Mouse (Mus musculus) MEL (cell line): ENCODE results near the gene Ephb2.

ENCODE experiments used
- BHLHE40 ChIP-seq: IDR thresholded peaks from 2 replicates; pipeline ENCODE4 v1.6.1; 2012; ENCODE audit warnings: low read depth, mild to moderate bottlenecking, inconsistent platforms, low read length, improper control_type of control experiment, borderline replicate concordance
- CHD1 ChIP-seq: IDR thresholded peaks from 2 replicates; pipeline ENCODE4 v1.6.1; 2012; ENCODE audit warnings: low read depth, mild to moderate bottlenecking, inconsistent platforms, low read length, improper control_type of control experiment
- CHD2 ChIP-seq: IDR thresholded peaks from 2 replicates; pipeline ENCODE4 v1.6.1; 2011; ENCODE audit warnings: low read length, improper control_type of control experiment
- CTCF ChIP-seq, 3 experiments: IDR thresholded peaks in 2 of 3; conservative IDR thresholded peaks in 1 of 3; 2 replicates each; pipeline ENCODE4 v1.5.1; 2011 to 2012; ENCODE audit warnings: low read length in 3 of 3, low read depth in 2 of 3, mild to moderate bottlenecking in 2 of 3, improper control_type of control experiment in 1 of 3, inconsistent platforms in 1 of 3, mixed read lengths in 1 of 3, moderate library complexity in 1 of 3; ENCODE audit not compliant: control insufficient read depth in 1 of 3, insufficient read depth in 1 of 3, poor library complexity in 1 of 3, severe bottlenecking in 1 of 3
- EP300 ChIP-seq, 2 experiments: IDR thresholded peaks; 2 replicates each; pipeline ENCODE4 v1.6.1; 2011; ENCODE audit warnings: improper control_type of control experiment in 2 of 2, low read length in 2 of 2, low read depth in 1 of 2, mild to moderate bottlenecking in 1 of 2
- JUND ChIP-seq: IDR thresholded peaks from 2 replicates; pipeline ENCODE4 v1.6.1; 2011; ENCODE audit warnings: low read depth, mild to moderate bottlenecking, improper control_type of control experiment, low read length
- KAT2A ChIP-seq: conservative IDR thresholded peaks from 2 replicates; pipeline ENCODE4 v1.6.1; 2012; ENCODE audit warnings: low read depth, low read length, improper control_type of control experiment, inconsistent platforms
- POLR2A ChIP-seq, 2 experiments: IDR thresholded peaks; 2 replicates each; pipeline ENCODE4 v1.6.1; 2011 to 2012; ENCODE audit warnings: low read length in 2 of 2, mild to moderate bottlenecking in 2 of 2, control low read depth in 1 of 2, improper control_type of control experiment in 1 of 2, low read depth in 1 of 2, moderate library complexity in 1 of 2; ENCODE audit not compliant: control insufficient read depth in 1 of 2, insufficient read depth in 1 of 2, poor library complexity in 1 of 2
- POLR2AphosphoS2 ChIP-seq: IDR thresholded peaks from 2 replicates; pipeline ENCODE4 v1.6.1; 2011; ENCODE audit warnings: low read length, improper control_type of control experiment
- SIN3A ChIP-seq: IDR thresholded peaks from 2 replicates; pipeline ENCODE4 v1.6.1; 2012; ENCODE audit warnings: low read length, improper control_type of control experiment, inconsistent platforms
- TAL1 ChIP-seq: IDR thresholded peaks from 2 replicates; pipeline ENCODE4 v1.6.1; 2012; ENCODE audit warnings: mild to moderate bottlenecking, inconsistent platforms, low read length, moderate library complexity, mixed read lengths
- USF2 ChIP-seq, 2 experiments: IDR thresholded peaks; 2 replicates each; pipeline ENCODE4 v1.6.1; 2011 to 2012; ENCODE audit warnings: improper control_type of control experiment in 2 of 2, low read length in 2 of 2, borderline replicate concordance in 1 of 2, inconsistent platforms in 1 of 2, low read depth in 1 of 2, mild to moderate bottlenecking in 1 of 2; ENCODE audit not compliant: insufficient read depth in 1 of 2
- ZKSCAN1 ChIP-seq: IDR thresholded peaks from 2 replicates; pipeline ENCODE4 v1.6.1; 2012; ENCODE audit warnings: low read depth, mild to moderate bottlenecking, inconsistent platforms, low read length, improper control_type of control experiment, moderate library complexity

DNA sequence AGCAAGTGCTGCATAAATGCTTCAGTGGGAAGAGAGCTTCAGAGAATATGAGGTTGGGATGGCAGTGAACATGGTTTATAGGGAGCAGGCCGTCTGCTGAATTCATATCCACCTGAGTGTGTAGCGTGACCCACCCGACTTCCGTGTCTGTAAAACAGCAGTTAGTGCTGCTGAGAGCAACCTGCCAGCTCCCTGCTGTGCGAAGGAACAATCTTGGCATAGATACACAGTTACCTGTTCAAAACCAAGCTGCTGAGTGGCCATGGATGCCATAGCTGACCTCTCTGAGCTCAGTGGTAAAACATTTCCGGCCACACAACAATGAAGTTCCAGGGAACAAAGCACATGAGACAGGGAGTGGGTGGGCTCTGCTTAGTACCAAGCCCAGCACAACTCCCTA, 138.5 kb downstream of the Ephb2 start:
- TF ChIP-seq BHLHE40 (no peak), ZKSCAN1 (no peak), KAT2A (no peak), TAL1 (no peak), SIN3A (no peak), POLR2A (IDR thresholded peaks at IDR 0.05; ENCODE audit: control insufficient read depth in 1 of 2, insufficient read depth in 1 of 2, low read depth in 1 of 2, low read length in 2 of 2, poor library complexity in 1 of 2) (no peak), JUND (no peak), CHD2 (no peak), CHD1 (no peak), CTCF (IDR thresholded peaks at IDR 0.05 in 2 of 3, conservative IDR thresholded peaks at IDR 0.05 in 1 of 3; ENCODE audit: control insufficient read depth in 1 of 3, insufficient read depth in 1 of 3, low read depth in 2 of 3, low read length in 3 of 3, poor library complexity in 1 of 3, severe bottlenecking in 1 of 3) (no peak), POLR2AphosphoS2 (no peak), EP300 (IDR thresholded peaks at IDR 0.05; ENCODE audit: low read depth in 1 of 2, low read length in 2 of 2) (no peak), USF2 (IDR thresholded peaks at IDR 0.05; ENCODE audit: borderline replicate concordance in 1 of 2, insufficient read depth in 1 of 2, low read depth in 1 of 2, low read length in 2 of 2) (no peak)
